9 mouse cellular contexts compared by ENCODE assay signal in genomic region chr12:61522829-61523370, GRCm38 (mm10). TPM values are rescaled to one million over a fixed set of nuclear protein-coding genes. Genes with fewer than 3 reads are reported as not detected.
DNase-seq lines count a peak whose midpoint lies in the region; ATAC-seq lines count a peak whose summit lies in the region.
"Had no signal": no experiment of that assay in that cellular context is flagged by ENCODE, and none has a peak within 500 bp of the region (broad histone marks: within the 10 kb centered on the region; RNA-seq: fewer than 3 reads in every experiment).

Gene Lrfn5, plus strand, starts transcription at chr12:61523150.

- under 1% methylated on average over 45 of the region's 50 CpGs for WGBS in forebrain, embryonic 13.5 days
- 1% methylated on average over 49 of the region's 50 CpGs for WGBS in hindbrain, embryonic 16.5 days

- H3K4me2 ChIP-seq in forebrain, embryonic 13.5 days, result peak within 1 kb of the TSS; percentile 79
- peak within 1 kb of the TSS; percentile 73 for H3K4me2 ChIP-seq in hindbrain, embryonic 16.5 days (ENCODE audit: low read length)

- peak; percentile 12 for DNase-seq in adrenal gland, adult 2 months
- no peak for DNase-seq in adrenal gland, adult 18-20 months (ENCODE audit: low spot score in 2 of 2)
- peak; percentile 34 for DNase-seq in adrenal gland, postnatal 25 days
- peak; percentile 70 for DNase-seq in left cerebral cortex, postnatal 4 days
- DNase-seq in neural tube, embryonic 10.5 days (ENCODE audit: extremely low spot score, low spot score), result peak; percentile 83
- DNase-seq in spleen, postnatal 4 days (ENCODE audit: low spot score in 2 of 2), result no peak

- H3K4me3 ChIP-seq in forebrain, embryonic 13.5 days, result peak within 1 kb of the TSS; percentile 59
- peak within 1 kb of the TSS; percentile 85 for H3K4me3 ChIP-seq in hindbrain, embryonic 16.5 days (ENCODE audit: low read length)
- H3K4me3 ChIP-seq: erythroblast, embryonic 14.5 days had no signal

- intact Hi-C loops in left cerebral cortex, postnatal 4 days (cut with DNase I), result loop anchor here (10.0 kb wide), 1 partner anchor 1728 kb away; no protein-coding TSS in a partner anchor

- peak; percentile 91 for ATAC-seq in forebrain, embryonic 13.5 days
- ATAC-seq in hindbrain, embryonic 16.5 days, result peak; percentile 82

- peak within 1 kb of the TSS; percentile 75 for H3K9ac ChIP-seq in forebrain, embryonic 13.5 days
- peak within 1 kb of the TSS; percentile 90 for H3K9ac ChIP-seq in hindbrain, embryonic 16.5 days (ENCODE audit: low read depth, low read length)

- no peaks in the 10 kb centered on the region for H3K36me3 ChIP-seq in forebrain, embryonic 13.5 days (ENCODE audit: poor library complexity, severe bottlenecking)
- no peaks in the 10 kb centered on the region for H3K36me3 ChIP-seq in hindbrain, embryonic 16.5 days (ENCODE audit: control insufficient read depth, insufficient read depth, low read length)

- peaks cover 29% of the 10 kb centered on the region for H3K27me3 ChIP-seq in forebrain, embryonic 13.5 days
- no peaks in the 10 kb centered on the region for H3K27me3 ChIP-seq in hindbrain, embryonic 16.5 days (replicated peaks; ENCODE audit: control insufficient read depth, insufficient read depth, low read length)

- peak within 1 kb of the TSS; percentile 88 for H3K27ac ChIP-seq in forebrain, embryonic 13.5 days
- peak within 1 kb of the TSS; percentile 94 for H3K27ac ChIP-seq in hindbrain, embryonic 16.5 days (ENCODE audit: low read depth, low read length)

- H3K9me3 ChIP-seq in forebrain, embryonic 13.5 days (replicated peaks), result no peaks in the 10 kb centered on the region
- H3K9me3 ChIP-seq in hindbrain, embryonic 16.5 days (ENCODE audit: control insufficient read depth, low read length), result no peaks in the 10 kb centered on the region

- H3K4me1 ChIP-seq in forebrain, embryonic 13.5 days, result peaks cover 22% of the 10 kb centered on the region
- H3K4me1 ChIP-seq in hindbrain, embryonic 16.5 days (ENCODE audit: control insufficient read depth, insufficient read depth, low read depth, low read length), result no peaks in the 10 kb centered on the region; the same call in none of the 2 replicates

RNA-seq across cellular contexts. Expression of gene Lrfn5, which starts in this region (rescaled TPM):
- under 1 TPM; 0.07 to 0.14 TPM for total RNA-seq in adrenal gland, adult 2 months (2021)
- polyA plus RNA-seq in adrenal gland, adult 2 months (2012; rRNA removed), result not detected in 2 replicates
- total RNA-seq in adrenal gland, adult 18-20 months (2021), result under 1 TPM in 1 of 2 experiments, not detected in 1; 0.10 TPM
- not detected in 2 replicates for total RNA-seq in adrenal gland, postnatal 25 days (2021)
- 23.6 and 24.5 TPM in 2 replicates for polyA plus RNA-seq in forebrain, embryonic 13.5 days (2015; fragmentation: Nextera tagmentation; extraction: Ambion mirVana)
- 79.0 and 81.8 TPM in 2 replicates for polyA plus RNA-seq in hindbrain, embryonic 16.5 days (2015; fragmentation: Nextera tagmentation; extraction: Ambion mirVana)
- total RNA-seq in left cerebral cortex, postnatal 4 days (2021), result 100 to 1,000 TPM; 149 to 151 TPM
- polyA plus RNA-seq: erythroblast, embryonic 14.5 days had no signal

Comparison
In these comparisons a context has a peak if more than half of its experiments do, and no peak if none do; other contexts are left out.
1. RNA of gene Lrfn5 (total RNA-seq): 149 to 151 TPM in left cerebral cortex, postnatal 4 days; 0.07 to 0.14 TPM in adrenal gland, adult 2 months, 0.10 TPM in adrenal gland, adult 18-20 months and not detected in adrenal gland, postnatal 25 days; every median in the first group is over 100 times any median in the second.
2. RNA of gene Lrfn5 (polyA plus RNA-seq): 79.0 to 81.8 TPM in hindbrain, embryonic 16.5 days and 23.6 to 24.5 TPM in forebrain, embryonic 13.5 days; not detected in adrenal gland, adult 2 months; every median in the first group is over 10 times any median in the second.
3. Peak in DNase-seq in adrenal gland, adult 2 months; RNA of the gene not detected or under 1 TPM.
4. Peak in DNase-seq in adrenal gland, postnatal 25 days; RNA of the gene not detected or under 1 TPM.
5. DNase-seq: peak in left cerebral cortex, postnatal 4 days (single experiment) and neural tube, embryonic 10.5 days (single experiment); none in adrenal gland, adult 18-20 months (0 of 2) and spleen, postnatal 4 days (0 of 2).